In genomic region chr15:79111774-79112173, GRCm38 (mm10) we compare ENCODE assay signal across 10 mouse cellular contexts. TPM values are rescaled to one million over a fixed set of nuclear protein-coding genes. Genes with fewer than 3 reads are reported as not detected.
DNase-seq lines count a peak whose midpoint lies in the region; ATAC-seq and TF ChIP-seq lines count a peak whose summit lies in the region.
"Had no signal": no experiment of that assay in that cellular context is flagged by ENCODE, and none has a peak within 500 bp of the region (broad histone marks: within the 10 kb centered on the region; RNA-seq: fewer than 3 reads in every experiment).

No protein-coding gene starts in this region.

- no peaks in the 10 kb centered on the region for H3K27me3 ChIP-seq in forebrain, embryonic 14.5 days (replicated peaks; ENCODE audit: control insufficient read depth, insufficient read depth, low read length)
- H3K27me3 ChIP-seq in forebrain, embryonic 10.5 days (ENCODE audit: poor library complexity, severe bottlenecking), result peaks cover 37% of the 10 kb centered on the region
- H3K27me3 ChIP-seq in heart, embryonic 16.5 days (ENCODE audit: control insufficient read depth, insufficient read depth, low read length), result no peaks in the 10 kb centered on the region
- H3K27me3 ChIP-seq in stomach, embryonic 15.5 days (replicated peaks), result no peaks in the 10 kb centered on the region
- H3K27me3 ChIP-seq in liver, embryonic 11.5 days (replicated peaks; ENCODE audit: control insufficient read depth, insufficient read depth, low read length), result no peaks in the 10 kb centered on the region
- no peaks in the 10 kb centered on the region for H3K27me3 ChIP-seq in liver, postnatal 0 days (ENCODE audit: insufficient read depth, low read length)

- H3K9me3 ChIP-seq in forebrain, embryonic 14.5 days (replicated peaks; ENCODE audit: control insufficient read depth, low read length), result no peaks in the 10 kb centered on the region
- no peaks in the 10 kb centered on the region for H3K9me3 ChIP-seq in forebrain, embryonic 10.5 days
- no peaks in the 10 kb centered on the region for H3K9me3 ChIP-seq in heart, embryonic 16.5 days (replicated peaks; ENCODE audit: control insufficient read depth, low read length)
- H3K9me3 ChIP-seq in stomach, embryonic 15.5 days, result no peaks in the 10 kb centered on the region
- no peaks in the 10 kb centered on the region for H3K9me3 ChIP-seq in liver, embryonic 11.5 days (ENCODE audit: control insufficient read depth, low read length)
- H3K9me3 ChIP-seq in liver, postnatal 0 days (ENCODE audit: low read length), result no peaks in the 10 kb centered on the region
- H3K9me3 ChIP-seq: midbrain, embryonic 12.5 days had no signal

- H3K9ac ChIP-seq in forebrain, embryonic 14.5 days (ENCODE audit: low read length), result no peak overlapping the region
- H3K9ac ChIP-seq in heart, embryonic 16.5 days (ENCODE audit: low read length), result peak overlapping the region; percentile 99
- H3K9ac ChIP-seq in stomach, embryonic 15.5 days, result no peak overlapping the region
- H3K9ac ChIP-seq in liver, embryonic 11.5 days (ENCODE audit: low read depth, low read length), result no peak overlapping the region
- no peak overlapping the region for H3K9ac ChIP-seq in liver, postnatal 0 days (replicated peaks)
- H3K9ac ChIP-seq: midbrain, embryonic 12.5 days had no signal

- 76% methylated on average over 4 of the region's 4 CpGs for WGBS in forebrain, embryonic 14.5 days
- 91% methylated on average over 4 of the region's 4 CpGs for WGBS in forebrain, embryonic 10.5 days
- 22% methylated on average over 4 of the region's 4 CpGs for WGBS in heart, embryonic 16.5 days
- WGBS in stomach, embryonic 15.5 days, result 41% methylated on average over 4 of the region's 4 CpGs
- 78% methylated on average over 4 of the region's 4 CpGs for WGBS in liver, embryonic 11.5 days
- 76% methylated on average over 4 of the region's 4 CpGs for WGBS in liver, postnatal 0 days (ENCODE audit: insufficient replicate concordance)

- H3K4me1 ChIP-seq in forebrain, embryonic 14.5 days (ENCODE audit: control insufficient read depth, insufficient read depth, low read length), result peaks cover 19% of the 10 kb centered on the region
- H3K4me1 ChIP-seq in forebrain, embryonic 10.5 days, result peaks cover 32% of the 10 kb centered on the region
- H3K4me1 ChIP-seq in heart, embryonic 16.5 days (ENCODE audit: control insufficient read depth, insufficient read depth, low read length), result peaks cover 27% of the 10 kb centered on the region
- H3K4me1 ChIP-seq in stomach, embryonic 15.5 days, result peaks cover 29% of the 10 kb centered on the region
- H3K4me1 ChIP-seq in liver, embryonic 11.5 days (replicated peaks; ENCODE audit: control insufficient read depth, insufficient read depth, low read length), result peaks cover 21% of the 10 kb centered on the region
- H3K4me1 ChIP-seq in liver, postnatal 0 days (ENCODE audit: insufficient read depth), result peaks cover 23% of the 10 kb centered on the region

- peaks cover 15% of the 10 kb centered on the region; the same call in 1 of the 2 replicates for H3K36me3 ChIP-seq in forebrain, embryonic 14.5 days (ENCODE audit: control insufficient read depth, insufficient read depth, low read length)
- H3K36me3 ChIP-seq in forebrain, embryonic 10.5 days (replicated peaks), result peaks cover 23% of the 10 kb centered on the region
- H3K36me3 ChIP-seq in heart, embryonic 16.5 days (ENCODE audit: control insufficient read depth, insufficient read depth), result peaks cover 25% of the 10 kb centered on the region
- 0 out of 2 replicates have a peak, but pooled peaks cover 7% of the 10 kb centered on the region for H3K36me3 ChIP-seq in stomach, embryonic 15.5 days
- peaks cover 10% of the 10 kb centered on the region for H3K36me3 ChIP-seq in liver, embryonic 11.5 days (ENCODE audit: control insufficient read depth, insufficient read depth, low read length)
- peaks cover 3% of the 10 kb centered on the region; the same call in 1 of the 2 replicates for H3K36me3 ChIP-seq in liver, postnatal 0 days (replicated peaks; ENCODE audit: insufficient read depth, low read length)

- no peak for ATAC-seq in forebrain, embryonic 14.5 days
- ATAC-seq in heart, embryonic 16.5 days (replicated peaks; ENCODE audit: extremely low read depth, insufficient read depth, low FRiP score), result peak; percentile 56
- no peak for ATAC-seq in stomach, embryonic 15.5 days (ENCODE audit: insufficient read depth, low FRiP score, low read depth)
- ATAC-seq in liver, embryonic 11.5 days (replicated peaks; ENCODE audit: low FRiP score), result no peak
- ATAC-seq in liver, postnatal 0 days, result no peak

- peak; percentile 37 for DNase-seq in forebrain, embryonic 14.5 days (ENCODE audit: low spot score)
- no peak for DNase-seq in forebrain, embryonic 10.5 days (ENCODE audit: extremely low spot score, low spot score)
- peak; percentile 46 for DNase-seq in lung, postnatal 10 days
- no peak for DNase-seq in lung, postnatal 25 days (ENCODE audit: low spot score)
- no peak for DNase-seq in liver, embryonic 11.5 days (ENCODE audit: low spot score)
- no peak for DNase-seq in liver, postnatal 0 days
- DNase-seq: cerebellum, adult 9-10 months had no signal

- H3K27ac ChIP-seq in forebrain, embryonic 14.5 days (ENCODE audit: low read depth, low read length), result no peak overlapping the region
- H3K27ac ChIP-seq in forebrain, embryonic 10.5 days, result no peak overlapping the region
- peak overlapping the region; percentile 98 for H3K27ac ChIP-seq in heart, embryonic 16.5 days (ENCODE audit: low read length)
- peak overlapping the region; percentile 23; the same call in 1 of the 2 replicates for H3K27ac ChIP-seq in stomach, embryonic 15.5 days
- H3K27ac ChIP-seq in liver, embryonic 11.5 days (ENCODE audit: low read depth, low read length), result no peak overlapping the region
- H3K27ac ChIP-seq in liver, postnatal 0 days (ENCODE audit: low read depth), result no peak overlapping the region
- H3K27ac ChIP-seq: midbrain, embryonic 12.5 days had no signal

- no peak overlapping the region for H3K4me3 ChIP-seq in forebrain, embryonic 14.5 days (ENCODE audit: low read depth, low read length)
- H3K4me3 ChIP-seq in forebrain, embryonic 10.5 days, result no peak overlapping the region
- peak overlapping the region; percentile 33 for H3K4me3 ChIP-seq in heart, embryonic 16.5 days (ENCODE audit: low read length)
- peak overlapping the region; percentile 95; the same call in 1 of the 2 replicates for H3K4me3 ChIP-seq in stomach, embryonic 15.5 days (replicated peaks)
- no peak overlapping the region for H3K4me3 ChIP-seq in liver, embryonic 11.5 days (ENCODE audit: low read depth, low read length)
- no peak overlapping the region for H3K4me3 ChIP-seq in liver, postnatal 0 days (ENCODE audit: low read depth, low read length)
- H3K4me3 ChIP-seq: midbrain, embryonic 12.5 days had no signal

- H3K4me2 ChIP-seq in forebrain, embryonic 14.5 days (ENCODE audit: low read length), result no peak overlapping the region
- peak overlapping the region; percentile 72 for H3K4me2 ChIP-seq in heart, embryonic 16.5 days (ENCODE audit: low read depth, low read length)
- H3K4me2 ChIP-seq in stomach, embryonic 15.5 days, result peak overlapping the region; percentile 95
- no peak overlapping the region for H3K4me2 ChIP-seq in liver, embryonic 11.5 days
- no peak overlapping the region for H3K4me2 ChIP-seq in liver, postnatal 0 days (ENCODE audit: low read depth, low read length)
- H3K4me2 ChIP-seq: midbrain, embryonic 12.5 days had no signal

- no peak for TF ChIP-seq EP300 in liver, postnatal 0 days (IDR thresholded peaks at IDR 0.05; ENCODE audit: low read depth)

- no peak for TF ChIP-seq CTCF in liver, postnatal 0 days (IDR thresholded peaks at IDR 0.05; ENCODE audit: low read depth)

RNA-seq across cellular contexts. Expression of gene Micall1, which starts 3.1 kb away (rescaled TPM):
- 5.7 and 6.3 TPM in 2 replicates for polyA plus RNA-seq in forebrain, embryonic 14.5 days (2014; fragmentation: Nextera tagmentation; extraction: Ambion mirVana)
- polyA plus RNA-seq in forebrain, embryonic 10.5 days (2016; fragmentation: Nextera tagmentation; extraction: Ambion mirVana), result 5.1 and 5.5 TPM in 2 replicates
- 21.1 and 23.2 TPM in 2 replicates for polyA plus RNA-seq in heart, embryonic 16.5 days (2015; fragmentation: Nextera tagmentation; extraction: Ambion mirVana)
- 11.5 and 11.9 TPM in 2 replicates for polyA plus RNA-seq in stomach, embryonic 15.5 days (2015; fragmentation: Nextera tagmentation; extraction: Ambion mirVana)
- 4.1 and 5.7 TPM in 2 replicates for polyA plus RNA-seq in liver, embryonic 11.5 days (2014; fragmentation: Nextera tagmentation; extraction: Ambion mirVana)
- 0.92 and 1.3 TPM in 2 replicates for polyA plus RNA-seq in liver, postnatal 0 days (2015; fragmentation: Nextera tagmentation; extraction: Ambion mirVana)

RNA-seq across cellular contexts. Expression of gene Polr2f, which starts 29.0 kb away (rescaled TPM):
- 319 and 356 TPM in 2 replicates for polyA plus RNA-seq in forebrain, embryonic 14.5 days (2014; fragmentation: Nextera tagmentation; extraction: Ambion mirVana)
- 419 and 440 TPM in 2 replicates for polyA plus RNA-seq in forebrain, embryonic 10.5 days (2016; fragmentation: Nextera tagmentation; extraction: Ambion mirVana)
- polyA plus RNA-seq in heart, embryonic 16.5 days (2015; fragmentation: Nextera tagmentation; extraction: Ambion mirVana), result 222 and 262 TPM in 2 replicates
- polyA plus RNA-seq in stomach, embryonic 15.5 days (2015; fragmentation: Nextera tagmentation; extraction: Ambion mirVana), result 308 and 336 TPM in 2 replicates
- 432 and 463 TPM in 2 replicates for polyA plus RNA-seq in liver, embryonic 11.5 days (2014; fragmentation: Nextera tagmentation; extraction: Ambion mirVana)
- polyA plus RNA-seq in liver, postnatal 0 days (2015; fragmentation: Nextera tagmentation; extraction: Ambion mirVana), result 129 and 130 TPM in 2 replicates

RNA-seq across cellular contexts. Expression of gene 1700088E04Rik, which starts 29.3 kb away (rescaled TPM):
- polyA plus RNA-seq in forebrain, embryonic 14.5 days (2014; fragmentation: Nextera tagmentation; extraction: Ambion mirVana), result 14.8 and 17.1 TPM in 2 replicates
- 6.9 and 8.1 TPM in 2 replicates for polyA plus RNA-seq in forebrain, embryonic 10.5 days (2016; fragmentation: Nextera tagmentation; extraction: Ambion mirVana)
- 11.0 and 12.0 TPM in 2 replicates for polyA plus RNA-seq in heart, embryonic 16.5 days (2015; fragmentation: Nextera tagmentation; extraction: Ambion mirVana)
- 6.7 and 6.9 TPM in 2 replicates for polyA plus RNA-seq in stomach, embryonic 15.5 days (2015; fragmentation: Nextera tagmentation; extraction: Ambion mirVana)
- 1.8 and 2.2 TPM in 2 replicates for polyA plus RNA-seq in liver, embryonic 11.5 days (2014; fragmentation: Nextera tagmentation; extraction: Ambion mirVana)
- polyA plus RNA-seq in liver, postnatal 0 days (2015; fragmentation: Nextera tagmentation; extraction: Ambion mirVana), result 0.72 and 1.2 TPM in 2 replicates

RNA-seq across cellular contexts. Expression of gene Eif3l, which starts 36.8 kb away (rescaled TPM):
- polyA plus RNA-seq in forebrain, embryonic 14.5 days (2014; fragmentation: Nextera tagmentation; extraction: Ambion mirVana), result 191 and 209 TPM in 2 replicates
- polyA plus RNA-seq in forebrain, embryonic 10.5 days (2016; fragmentation: Nextera tagmentation; extraction: Ambion mirVana), result 283 and 289 TPM in 2 replicates
- 151 and 161 TPM in 2 replicates for polyA plus RNA-seq in heart, embryonic 16.5 days (2015; fragmentation: Nextera tagmentation; extraction: Ambion mirVana)
- polyA plus RNA-seq in stomach, embryonic 15.5 days (2015; fragmentation: Nextera tagmentation; extraction: Ambion mirVana), result 200 and 222 TPM in 2 replicates
- 257 and 291 TPM in 2 replicates for polyA plus RNA-seq in liver, embryonic 11.5 days (2014; fragmentation: Nextera tagmentation; extraction: Ambion mirVana)
- 70.9 and 76.4 TPM in 2 replicates for polyA plus RNA-seq in liver, postnatal 0 days (2015; fragmentation: Nextera tagmentation; extraction: Ambion mirVana)

RNA-seq across cellular contexts. Expression of gene Ankrd54, which starts 49.1 kb away (rescaled TPM):
- 51.3 and 53.3 TPM in 2 replicates for polyA plus RNA-seq in forebrain, embryonic 14.5 days (2014; fragmentation: Nextera tagmentation; extraction: Ambion mirVana)
- 56.0 and 60.5 TPM in 2 replicates for polyA plus RNA-seq in forebrain, embryonic 10.5 days (2016; fragmentation: Nextera tagmentation; extraction: Ambion mirVana)
- polyA plus RNA-seq in heart, embryonic 16.5 days (2015; fragmentation: Nextera tagmentation; extraction: Ambion mirVana), result 28.4 and 28.5 TPM in 2 replicates
- polyA plus RNA-seq in stomach, embryonic 15.5 days (2015; fragmentation: Nextera tagmentation; extraction: Ambion mirVana), result 49.7 and 51.8 TPM in 2 replicates
- 57.2 and 61.5 TPM in 2 replicates for polyA plus RNA-seq in liver, embryonic 11.5 days (2014; fragmentation: Nextera tagmentation; extraction: Ambion mirVana)
- 21.3 and 22.5 TPM in 2 replicates for polyA plus RNA-seq in liver, postnatal 0 days (2015; fragmentation: Nextera tagmentation; extraction: Ambion mirVana)

Comparison
In these comparisons a context has a peak if more than half of its experiments do, and no peak if none do; other contexts are left out.
1. DNase-seq: peak in forebrain, embryonic 14.5 days (single experiment) and lung, postnatal 10 days (single experiment); none in forebrain, embryonic 10.5 days (single experiment), lung, postnatal 25 days (single experiment), liver, embryonic 11.5 days (single experiment) and liver, postnatal 0 days (single experiment).
2. H3K27ac ChIP-seq: peak in heart, embryonic 16.5 days (single experiment) and stomach, embryonic 15.5 days (single experiment); none in forebrain, embryonic 14.5 days (single experiment), forebrain, embryonic 10.5 days (single experiment), liver, embryonic 11.5 days (single experiment) and liver, postnatal 0 days (single experiment).
3. H3K4me2 ChIP-seq: peak in heart, embryonic 16.5 days (single experiment) and stomach, embryonic 15.5 days (single experiment); none in forebrain, embryonic 14.5 days (single experiment), liver, embryonic 11.5 days (single experiment) and liver, postnatal 0 days (single experiment).
4. H3K4me3 ChIP-seq: peak in heart, embryonic 16.5 days (single experiment) and stomach, embryonic 15.5 days (single experiment); none in forebrain, embryonic 14.5 days (single experiment), forebrain, embryonic 10.5 days (single experiment), liver, embryonic 11.5 days (single experiment) and liver, postnatal 0 days (single experiment).